Mouse (Mus musculus) c-Kit-positive CD71-positive TER-119-negative erythroid progenitor cells, embryonic 14.5 days (primary cell): ENCODE measurements around the gene Pam.

Experiments
- DNase-seq: peaks from one replicate; pipeline ENCODE4 v3.0.0-alpha.2; 2013; ENCODE audit warnings: low read depth

Gene Pam

GRCm38 (mm10) chr1:97909561-97909960 is 185.9 kb downstream of the Pam start:
- no peak for DNase-seq

- DNase-seq = no peak
These were observed 186.7 kb downstream of the Pam start for GRCm38 (mm10) chr1:97908736-97909135.

GRCm38 (mm10) chr1:97903912-97904460 is 191.5 kb downstream of the Pam start:
- DNase-seq = no peak

- DNase-seq = no peak
These were observed 192.6 kb downstream of the Pam start for GRCm38 (mm10) chr1:97902830-97903229.

- DNase-seq = no peak
These were observed 194.8 kb downstream of the Pam start for GRCm38 (mm10) chr1:97900559-97901153.

- no peak for DNase-seq
These were observed 207.9 kb downstream of the Pam start for GRCm38 (mm10) chr1:97887511-97887910.

GRCm38 (mm10) chr1:97883498-97883897 is 211.9 kb downstream of the Pam start:
- DNase-seq = no peak

- DNase-seq = no peak
These were observed 218.4 kb downstream of the Pam start for GRCm38 (mm10) chr1:97877037-97877436.

GRCm38 (mm10) chr1:97873490-97874054 is 221.9 kb downstream of the Pam start:
- no peak for DNase-seq

GRCm38 (mm10) chr1:97872493-97872892 is 223.0 kb downstream of the Pam start:
- DNase-seq = no peak

- no peak for DNase-seq
These were observed 223.4 kb downstream of the Pam start for GRCm38 (mm10) chr1:97872072-97872471.

- DNase-seq = no peak
These were observed 231.3 kb downstream of the Pam start for GRCm38 (mm10) chr1:97864135-97864534.

GRCm38 (mm10) chr1:97863140-97863539 is 232.3 kb downstream of the Pam start:
- no peak for DNase-seq

GRCm38 (mm10) chr1:97862734-97863133 is 232.7 kb downstream of the Pam start:
- no peak for DNase-seq

- DNase-seq = no peak
These were observed 241.2 kb downstream of the Pam start for GRCm38 (mm10) chr1:97854256-97854655.

- DNase-seq = no peak
These were observed 243.8 kb downstream of the Pam start for GRCm38 (mm10) chr1:97851601-97852175.

GRCm38 (mm10) chr1:97848601-97849241 is 246.7 kb downstream of the Pam start:
- no peak for DNase-seq

- no peak for DNase-seq
These were observed 252.0 kb downstream of the Pam start for GRCm38 (mm10) chr1:97843220-97843992.

- DNase-seq = no peak
These were observed 261.1 kb downstream of the Pam start for GRCm38 (mm10) chr1:97834354-97834822.

GRCm38 (mm10) chr1:97833466-97834353 is 261.7 kb downstream of the Pam start:
- no peak for DNase-seq

GRCm38 (mm10) chr1:97828087-97828486 is 267.4 kb downstream of the Pam start:
- no peak for DNase-seq
